ENCODE assay signal across 8 mouse cellular contexts in the genomic region with DNA sequence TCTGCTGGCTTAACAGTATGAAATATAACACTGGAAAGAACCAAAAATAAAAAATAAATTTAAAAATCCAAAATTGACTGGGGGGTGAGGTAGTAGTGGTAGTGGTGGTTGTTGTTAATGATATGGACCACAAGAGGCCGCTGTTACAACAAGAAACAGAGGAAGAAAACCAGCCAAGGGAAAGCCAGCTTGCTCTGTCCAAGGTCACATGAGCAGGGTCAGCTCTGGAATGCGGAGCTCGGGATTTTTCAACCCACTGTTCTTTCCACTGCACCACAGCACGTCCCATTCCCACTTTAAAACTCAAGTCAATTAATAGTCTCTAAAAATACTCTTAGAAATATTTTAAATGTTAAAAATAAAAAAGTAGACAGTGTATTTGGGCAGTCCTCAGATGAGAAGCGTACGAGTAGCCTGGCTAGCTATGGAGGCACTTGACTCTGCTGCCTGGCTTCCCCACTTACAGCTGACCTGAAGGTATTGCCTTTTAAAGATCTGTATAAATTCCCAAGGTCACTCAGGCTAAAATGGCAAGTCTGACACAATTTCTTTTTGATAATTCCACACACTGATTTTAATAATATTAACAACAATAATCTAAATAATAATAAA. TPM values are rescaled to one million over a fixed set of nuclear protein-coding genes. Genes with fewer than 3 reads are reported as not detected.
A peak's percentile ranks its signal among the peaks of the same experiment; 100 is the strongest.
DNase-seq lines count a peak whose midpoint lies in the region; ATAC-seq and TF ChIP-seq lines count a peak whose summit lies in the region.

No protein-coding gene starts in this region.

- no peaks in the 10 kb centered on the region for H3K9me3 ChIP-seq in ES-E14 (ENCODE audit: control insufficient read depth, insufficient read depth, low read depth, low read length)
- no peaks in the 10 kb centered on the region for H3K9me3 ChIP-seq in forebrain, embryonic 13.5 days (replicated peaks)
- no peaks in the 10 kb centered on the region for H3K9me3 ChIP-seq in hindbrain, embryonic 12.5 days (replicated peaks)

- 25% methylated on average over 6 of the region's 6 CpGs for WGBS in forebrain, embryonic 13.5 days
- WGBS in hindbrain, embryonic 12.5 days = 21% methylated on average over 6 of the region's 6 CpGs

- no peak overlapping the region for H3K9ac ChIP-seq in ES-E14 (ENCODE audit: insufficient read depth, low read depth, low read length, poor library complexity, severe bottlenecking)
- H3K9ac ChIP-seq in forebrain, embryonic 13.5 days = no peak overlapping the region
- no peak overlapping the region for H3K9ac ChIP-seq in hindbrain, embryonic 12.5 days

- peak; percentile 63 for DNase-seq in ES-E14 (ENCODE audit: low read depth, low spot score)
- peak; percentile 50 for DNase-seq in c-Kit-positive CD71-positive TER-119-negative erythroid progenitor cells, embryonic 14.5 days (ENCODE audit: low read depth)
- peak; percentile 32 for DNase-seq in layer of hippocampus, adult 9-10 months (ENCODE audit: low spot score)
- DNase-seq in lung, postnatal 10 days = peak; percentile 87
- peak; percentile 51 for DNase-seq in ovary, postnatal 36 days (ENCODE audit: low spot score)
- DNase-seq in thymus, postnatal 36 days = peak; percentile 23 to 24

- ATAC-seq in forebrain, embryonic 13.5 days = peak; percentile 75
- peak; percentile 58; the same call in 1 of the 2 replicates for ATAC-seq in hindbrain, embryonic 12.5 days (ENCODE audit: low FRiP score)

- H3K4me1 ChIP-seq in ES-E14 (ENCODE audit: control insufficient read depth in 2 of 2, insufficient read depth in 2 of 2, low read length in 2 of 2, poor library complexity in 1 of 2) = no peaks in the 10 kb centered on the region
- no peaks in the 10 kb centered on the region for H3K4me1 ChIP-seq in forebrain, embryonic 13.5 days
- no peaks in the 10 kb centered on the region for H3K4me1 ChIP-seq in hindbrain, embryonic 12.5 days

- H3K4me3 ChIP-seq in ES-E14 (ENCODE audit: insufficient read depth in 1 of 2, low read depth in 1 of 2, low read length in 2 of 2, poor library complexity in 1 of 2, severe bottlenecking in 1 of 2) = no peak overlapping the region
- no peak overlapping the region for H3K4me3 ChIP-seq in forebrain, embryonic 13.5 days
- no peak overlapping the region for H3K4me3 ChIP-seq in hindbrain, embryonic 12.5 days

- in situ Hi-C loops in ES-E14 (cut with MboI; ENCODE audit: low sequenced_read_pairs in 2 of 2, unreplicated experiment in 2 of 2) = loop anchor here (5.0 to 10.0 kb wide), 2 partner anchors 314 to 316 kb away; no protein-coding TSS in a partner anchor

- no peaks in the 10 kb centered on the region for H3K36me3 ChIP-seq in ES-E14 (ENCODE audit: control insufficient read depth, insufficient read depth, low read length, poor library complexity, severe bottlenecking)
- no peaks in the 10 kb centered on the region for H3K36me3 ChIP-seq in forebrain, embryonic 13.5 days (ENCODE audit: poor library complexity, severe bottlenecking)
- H3K36me3 ChIP-seq in hindbrain, embryonic 12.5 days = no peaks in the 10 kb centered on the region

- no peak overlapping the region for H3K27ac ChIP-seq in ES-E14 (ENCODE audit: insufficient read depth, low read depth, low read length, poor library complexity, severe bottlenecking)
- no peak overlapping the region for H3K27ac ChIP-seq in forebrain, embryonic 13.5 days
- H3K27ac ChIP-seq in hindbrain, embryonic 12.5 days = no peak overlapping the region

- no peaks in the 10 kb centered on the region for H3K27me3 ChIP-seq in forebrain, embryonic 13.5 days
- no peaks in the 10 kb centered on the region for H3K27me3 ChIP-seq in hindbrain, embryonic 12.5 days

- H3K4me2 ChIP-seq in forebrain, embryonic 13.5 days = no peak overlapping the region
- H3K4me2 ChIP-seq in hindbrain, embryonic 12.5 days (replicated peaks) = no peak overlapping the region

TF ChIP-seq in ES-E14, 5 proteins besides CTCF, POLR2A, EP300 and RAD21:
- TF ChIP-seq ZNF384 (IDR thresholded peaks at IDR 0.05; ENCODE audit: low read depth, low read length) (no peak), ZC3H11A (IDR thresholded peaks at IDR 0.05; ENCODE audit: borderline replicate concordance, low read depth, low read length) (peak; percentile 98)

RNA-seq across cellular contexts. Expression of gene Armc2, which starts 37.4 kb away (rescaled TPM):
- total RNA-seq in ES-E14 (2012; rRNA removed) = 0.32 and 1.0 TPM in 2 replicates
- 7.3 and 7.4 TPM in 2 replicates for polyA plus RNA-seq in forebrain, embryonic 13.5 days (2015; fragmentation: Nextera tagmentation; extraction: Ambion mirVana)
- polyA plus RNA-seq in hindbrain, embryonic 12.5 days (2016; fragmentation: Nextera tagmentation; extraction: Ambion mirVana) = 4.7 and 4.8 TPM in 2 replicates

Comparison
In these comparisons a context has a peak if more than half of its experiments do, and no peak if none do; other contexts are left out.
1. DNase-seq: peak in every context shown above with its lines; median percentile 87 in lung, postnatal 10 days; 63 in ES-E14; 51 in ovary, postnatal 36 days; 50 in c-Kit-positive CD71-positive TER-119-negative erythroid progenitor cells, embryonic 14.5 days; 32 in layer of hippocampus, adult 9-10 months; 24 in thymus, postnatal 36 days.